Mouse (Mus musculus) embryonic facial prominence, embryonic 13.5 days (tissue): ENCODE results near the gene Nkpd1. TPM values are rescaled to one million over a fixed set of nuclear protein-coding genes. Genes with fewer than 3 reads are reported as not detected.

Source experiments
- ATAC-seq: fragments of 200-750 bp; cut with Nextera tagmentation; 2 replicates; pipeline ENCODE4 v1.8.0; 2017; ENCODE audit warnings: low read depth; ENCODE audit not compliant: insufficient number of reproducible peaks, insufficient read depth, low FRiP score, low TSS enrichment
- H3K27ac ChIP-seq: fragments of 300-500 bp; sonication (generic); 2 replicates; pipeline ENCODE4 v1.5.1; 2015; ENCODE audit warnings: moderate library complexity, mild to moderate bottlenecking, inconsistent platforms
- H3K27me3 ChIP-seq: fragments of 300-500 bp; sonication (generic); 2 replicates; pipeline ENCODE4 v1.6.1; 2015; ENCODE audit warnings: mild to moderate bottlenecking, inconsistent platforms
- H3K36me3 ChIP-seq: fragments of 300-500 bp; sonication (generic); 2 replicates; pipeline ENCODE4 v1.6.1; 2015; ENCODE audit warnings: mild to moderate bottlenecking, inconsistent platforms
- H3K4me1 ChIP-seq: fragments of 300-500 bp; sonication (generic); 2 replicates; pipeline ENCODE4 v1.6.1; 2015; ENCODE audit warnings: inconsistent platforms
- H3K4me2 ChIP-seq: fragments of 300-500 bp; sonication (generic); 2 replicates; pipeline ENCODE4 v1.6.1; 2015; ENCODE audit warnings: moderate library complexity, mild to moderate bottlenecking, inconsistent platforms
- H3K4me3 ChIP-seq: fragments of 300-500 bp; sonication (generic); 2 replicates; pipeline ENCODE4 v1.5.1; 2015; ENCODE audit warnings: mild to moderate bottlenecking, inconsistent platforms
- H3K9ac ChIP-seq: fragments of 300-500 bp; sonication (generic); 2 replicates; pipeline ENCODE4 v1.6.1; 2015; ENCODE audit warnings: mild to moderate bottlenecking, inconsistent platforms
- H3K9me3 ChIP-seq: fragments of 300-500 bp; sonication (generic); 2 replicates; pipeline ENCODE4 v1.6.1; 2016; ENCODE audit warnings: inconsistent platforms
- WGBS: fragments of 180-500 bp; shearing (Covaris S2); methylation state at CpG from one replicate; pipeline ENCODE4 v1.1.7; 2015; ENCODE audit warnings: mixed read lengths; 5-methylcytosine and 5-hydroxymethylcytosine counted together
- polyA plus RNA-seq: library from polyadenylated mRNA; unstranded; fragments of >200 nt; fragmentation: Nextera tagmentation; extraction: Ambion mirVana; gene quantifications from 2 replicates; pipeline ENCODE4 v1.2.1, GENCODE M21; 2015

The Nkpd1 gene
- polyA plus RNA-seq, 1 experiment from 2014 or later = 0.08 TPM

GRCm38 (mm10) chr7:19549394-19549793, 31.8 kb downstream of the Nkpd1 start:
- Histone ChIP-seq H3K9me3 (no peaks in the 10 kb centered on the region), H3K36me3 (peaks cover 25% of the 10 kb centered on the region), H3K4me2 (no peak overlapping the region), H3K9ac (no peak overlapping the region), H3K27ac (no peak overlapping the region), H3K27me3 (no peaks in the 10 kb centered on the region), H3K4me3 (no peak overlapping the region), H3K4me1 (peaks cover 23% of the 10 kb centered on the region)
- 85% methylated on average over 10 of the region's 10 CpGs for WGBS
- no peak for ATAC-seq

- ATAC-seq = no peak
- Histone ChIP-seq H3K9me3 (no peaks in the 10 kb centered on the region), H3K36me3 (peaks cover 37% of the 10 kb centered on the region), H3K4me3 (no peak overlapping the region), H3K27ac (no peak overlapping the region), H3K9ac (no peak overlapping the region), H3K4me1 (peaks cover 17% of the 10 kb centered on the region), H3K4me2 (no peak overlapping the region), H3K27me3 (no peaks in the 10 kb centered on the region)
- 71% methylated on average over 5 of the region's 5 CpGs for WGBS
Measured at GRCm38 (mm10) chr7:19551634-19552033, 34.0 kb downstream of the Nkpd1 start.

GRCm38 (mm10) chr7:19552443-19552842, 34.8 kb downstream of the Nkpd1 start:
- Histone ChIP-seq H3K4me3 (no peak overlapping the region), H3K9me3 (no peaks in the 10 kb centered on the region), H3K27ac (no peak overlapping the region), H3K27me3 (no peaks in the 10 kb centered on the region), H3K9ac (no peak overlapping the region; the same call in 1 of the 2 replicates), H3K36me3 (peaks cover 38% of the 10 kb centered on the region), H3K4me2 (no peak overlapping the region), H3K4me1 (peaks cover 13% of the 10 kb centered on the region)
- no peak for ATAC-seq
- WGBS = 84% methylated on average over 2 of the region's 2 CpGs

GRCm38 (mm10) chr7:19554168-19554567, 36.5 kb downstream of the Nkpd1 start:
- H3K27me3 ChIP-seq = no peaks in the 10 kb centered on the region
- H3K9me3 ChIP-seq = no peaks in the 10 kb centered on the region
- H3K36me3 ChIP-seq = peaks cover 40% of the 10 kb centered on the region
- peaks cover 26% of the 10 kb centered on the region for H3K4me1 ChIP-seq
- WGBS = 81% methylated on average over 1 of the region's 1 CpGs
- H3K9ac ChIP-seq = peak overlapping the region; percentile 49; the same call in 1 of the 2 replicates
- H3K4me3 ChIP-seq = no peak overlapping the region
- ATAC-seq = no peak
- H3K27ac ChIP-seq = no peak overlapping the region
- H3K4me2 ChIP-seq = no peak overlapping the region

GRCm38 (mm10) chr7:19557086-19557485, 39.4 kb downstream of the Nkpd1 start:
- no peak overlapping the region for H3K4me2 ChIP-seq
- H3K27me3 ChIP-seq = no peaks in the 10 kb centered on the region
- H3K4me3 ChIP-seq = no peak overlapping the region
- H3K27ac ChIP-seq = no peak overlapping the region
- H3K4me1 ChIP-seq = peaks cover 42% of the 10 kb centered on the region
- H3K9ac ChIP-seq = 0 out of 2 replicates have a peak overlapping the region, but pooled peaks have one; percentile 36
- peaks cover 37% of the 10 kb centered on the region for H3K36me3 ChIP-seq
- WGBS = 93% methylated on average over 2 of the region's 2 CpGs
- no peaks in the 10 kb centered on the region for H3K9me3 ChIP-seq
- ATAC-seq = no peak

GRCm38 (mm10) chr7:19557982-19558900, 40.6 kb downstream of the Nkpd1 start:
- Histone ChIP-seq H3K4me2 (0 out of 2 replicates have a peak overlapping the region, but pooled peaks have one; percentile 5), H3K4me3 (0 out of 2 replicates have a peak overlapping the region, but pooled peaks have one; percentile 0), H3K27ac (no peak overlapping the region), H3K9ac (peak overlapping the region; percentile 2), H3K9me3 (no peaks in the 10 kb centered on the region), H3K27me3 (no peaks in the 10 kb centered on the region), H3K4me1 (peaks cover 46% of the 10 kb centered on the region), H3K36me3 (peaks cover 28% of the 10 kb centered on the region)
- ATAC-seq = no peak
- 84% methylated on average over 6 of the region's 6 CpGs for WGBS

GRCm38 (mm10) chr7:19558965-19559364, 41.3 kb downstream of the Nkpd1 start:
- Histone ChIP-seq H3K36me3 (peaks cover 23% of the 10 kb centered on the region), H3K4me2 (peak overlapping the region; percentile 92), H3K27me3 (no peaks in the 10 kb centered on the region), H3K4me1 (peaks cover 53% of the 10 kb centered on the region), H3K9me3 (no peaks in the 10 kb centered on the region), H3K4me3 (0 out of 2 replicates have a peak overlapping the region, but pooled peaks have one; percentile 7), H3K9ac (peak overlapping the region; percentile 2), H3K27ac (no peak overlapping the region)
- ATAC-seq = no peak
- 41% methylated on average over 2 of the region's 2 CpGs for WGBS

GRCm38 (mm10) chr7:19560491-19561260, 43.0 kb downstream of the Nkpd1 start:
- ATAC-seq = no peak
- Histone ChIP-seq H3K36me3 (peaks cover 27% of the 10 kb centered on the region), H3K27ac (no peak overlapping the region), H3K4me3 (peak overlapping the region; percentile 100), H3K4me1 (peaks cover 47% of the 10 kb centered on the region), H3K4me2 (peak overlapping the region; percentile 92), H3K27me3 (no peaks in the 10 kb centered on the region), H3K9me3 (0 out of 2 replicates have a peak, but pooled peaks cover 3% of the 10 kb centered on the region), H3K9ac (peak overlapping the region; percentile 99)
- whole genome bisulfite sequencing = 24% methylated on average over 11 of the region's 11 CpGs

- H3K4me1 ChIP-seq = peaks cover 47% of the 10 kb centered on the region
Measured at GRCm38 (mm10) chr7:19561431-19561764, 43.8 kb downstream of the Nkpd1 start.

GRCm38 (mm10) chr7:19561765-19562642, 44.4 kb downstream of the Nkpd1 start:
- Histone ChIP-seq H3K27me3 (no peaks in the 10 kb centered on the region), H3K4me3 (peak overlapping the region; percentile 100), H3K4me2 (peak overlapping the region; percentile 92), H3K4me1 (peaks cover 47% of the 10 kb centered on the region), H3K27ac (peak overlapping the region; percentile 93), H3K9me3 (0 out of 2 replicates have a peak, but pooled peaks cover 3% of the 10 kb centered on the region), H3K36me3 (peaks cover 33% of the 10 kb centered on the region), H3K9ac (peak overlapping the region; percentile 99)
- under 1% methylated on average over 102 of the region's 102 CpGs for WGBS
- ATAC-seq = peak; percentile 58

More at GRCm38 (mm10) chr7:19561431-19561764, 43.8 kb downstream of the Nkpd1 start:
- under 1% methylated on average over 11 of the region's 11 CpGs for WGBS
- peak overlapping the region; percentile 93 for H3K27ac ChIP-seq
- H3K9me3 ChIP-seq = 0 out of 2 replicates have a peak, but pooled peaks cover 3% of the 10 kb centered on the region
- H3K4me3 ChIP-seq = peak overlapping the region; percentile 100
- no peaks in the 10 kb centered on the region for H3K27me3 ChIP-seq
- H3K9ac ChIP-seq = peak overlapping the region; percentile 99
- H3K36me3 ChIP-seq = peaks cover 29% of the 10 kb centered on the region
- no peak for ATAC-seq
- H3K4me2 ChIP-seq = peak overlapping the region; percentile 92
